Mouse (Mus musculus): ENCODE measurements around the gene Sugct.

DNA sequence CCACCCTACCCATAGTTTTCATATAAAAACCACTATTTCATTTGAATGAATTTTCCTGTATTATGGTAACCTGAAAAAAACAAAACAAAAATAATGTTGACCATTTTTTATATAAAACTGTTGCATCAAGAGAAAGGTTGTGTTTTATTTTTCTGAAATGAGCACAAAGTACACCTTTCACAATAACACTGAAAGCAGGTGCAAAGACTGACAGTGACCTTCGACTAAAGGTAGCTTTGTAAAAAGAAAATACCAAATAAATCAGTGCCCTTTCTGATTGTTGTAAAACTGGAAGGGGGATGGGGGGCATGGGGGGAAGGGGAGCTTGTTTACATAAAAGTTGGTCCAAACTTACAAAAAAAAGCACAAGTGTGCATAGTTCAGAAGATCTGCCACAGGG, 22.0 kb upstream of the Sugct start:
- TF ChIP-seq ZC3H11A (IDR thresholded peaks at IDR 0.05; ENCODE audit: borderline replicate concordance, low read depth, low read length) (no peak), CHD2 (IDR thresholded peaks at IDR 0.05; ENCODE audit: low read depth, low read length) (no peak)
